Mouse (Mus musculus): ENCODE measurements around the gene Decr2.
"Not testable (repeated sequence)": the region's sequence is repeated elsewhere in the genome, so short reads cannot be mapped to it uniquely, and the experiment has no call there.

The Decr2 gene

GRCm38 (mm10) chr17:26113181-26113948 lies 23.2 kb upstream of the Decr2 start, which contains the start of gene Tmem8:
Gene Tmem8, plus strand, starts transcription at chr17:26113299.
- peak; percentile 46 to 75 for DNase-seq (ENCODE audit: low spot score in 2 of 2)

GRCm38 (mm10) chr17:26112751-26113150 lies 22.6 kb upstream of the Decr2 start:
- DNase-seq (ENCODE audit: low spot score in 2 of 2), result no peak

GRCm38 (mm10) chr17:26111722-26112121 lies 21.6 kb upstream of the Decr2 start:
- no peak for DNase-seq (ENCODE audit: low spot score in 2 of 2)

GRCm38 (mm10) chr17:26111024-26111423 lies 20.9 kb upstream of the Decr2 start:
- DNase-seq (ENCODE audit: low spot score in 2 of 2), result no peak

- DNase-seq (ENCODE audit: low spot score in 2 of 2), result no peak
These were observed 20.0 kb upstream of the Decr2 start for GRCm38 (mm10) chr17:26110156-26110555.

GRCm38 (mm10) chr17:26105619-26106018 lies 15.5 kb upstream of the Decr2 start:
- no peak for DNase-seq (ENCODE audit: low spot score in 2 of 2)

GRCm38 (mm10) chr17:26101478-26101877 lies 11.3 kb upstream of the Decr2 start:
- no peak for DNase-seq (ENCODE audit: low spot score in 2 of 2)

- no peak for DNase-seq (ENCODE audit: low spot score in 2 of 2)
These were observed 10.0 kb upstream of the Decr2 start for GRCm38 (mm10) chr17:26100166-26100565.

- DNase-seq (ENCODE audit: low spot score in 2 of 2), result not testable (repeated sequence)
These were observed 9.2 kb upstream of the Decr2 start for GRCm38 (mm10) chr17:26099316-26099715.

- DNase-seq (ENCODE audit: low spot score in 2 of 2), result no peak
These were observed 8.3 kb upstream of the Decr2 start for GRCm38 (mm10) chr17:26098461-26098860.

- DNase-seq (ENCODE audit: low spot score in 2 of 2), result peak in 1 of 2 experiments; percentile 23
These were observed 5.1 kb upstream of the Decr2 start, which contains the start of gene Nme4 for GRCm38 (mm10) chr17:26095121-26095740. Gene Nme4, minus strand, starts transcription at chr17:26095602.

GRCm38 (mm10) chr17:26094531-26095110 lies 4.5 kb upstream of the Decr2 start:
- DNase-seq (ENCODE audit: low spot score in 2 of 2), result no peak

GRCm38 (mm10) chr17:26087059-26087564 lies 3.0 kb downstream of the Decr2 start:
- no peak for DNase-seq (ENCODE audit: low spot score in 2 of 2)

- no peak for DNase-seq (ENCODE audit: low spot score in 2 of 2)
These were observed 9.3 kb downstream of the Decr2 start for GRCm38 (mm10) chr17:26080867-26081266.

- DNase-seq (ENCODE audit: low spot score in 2 of 2), result no peak
These were observed 11.3 kb downstream of the Decr2 start for GRCm38 (mm10) chr17:26078851-26079250.

- DNase-seq (ENCODE audit: low spot score in 2 of 2), result no peak
These were observed 14.9 kb downstream of the Decr2 start for GRCm38 (mm10) chr17:26075246-26075645.

GRCm38 (mm10) chr17:26070136-26070535 lies 20.0 kb downstream of the Decr2 start:
- no peak for DNase-seq (ENCODE audit: low spot score in 2 of 2)

- peak; percentile 58 to 65 for DNase-seq (ENCODE audit: low spot score in 2 of 2)
These were observed 21.1 kb downstream of the Decr2 start, which contains the start of gene Rab11fip3 for GRCm38 (mm10) chr17:26068831-26069739. Gene Rab11fip3, minus strand, starts transcription at chr17:26069555.

GRCm38 (mm10) chr17:26068024-26068830 lies 21.9 kb downstream of the Decr2 start:
- DNase-seq (ENCODE audit: low spot score in 2 of 2), result no peak

- no peak for DNase-seq (ENCODE audit: low spot score in 2 of 2)
These were observed 23.6 kb downstream of the Decr2 start for GRCm38 (mm10) chr17:26066488-26067020.
